Mouse (Mus musculus) embryonic fibroblast, embryonic 13.5 days (primary cell): Measurements from ENCODE around the gene BC037034. TPM values are rescaled to one million over a fixed set of nuclear protein-coding genes. Genes with fewer than 3 reads are reported as not detected.
"Not testable (repeated sequence)": the region's sequence is repeated elsewhere in the genome, so short reads cannot be mapped to it uniquely, and the experiment has no call there.

Experiments
- H3K27ac ChIP-seq: 2 replicates; pipeline ENCODE4 v1.5.1; 2012; ENCODE audit warnings: low read length, control low read depth, inconsistent platforms; ENCODE audit not compliant: insufficient read depth
- H3K4me1 ChIP-seq: 2 replicates; pipeline ENCODE4 v1.6.1; 2011; ENCODE audit warnings: low read length; ENCODE audit not compliant: control insufficient read depth, insufficient read depth
- H3K4me3 ChIP-seq: 2 replicates; pipeline ENCODE4 v1.5.1; 2011; ENCODE audit warnings: mild to moderate bottlenecking, control low read depth, low read length; ENCODE audit not compliant: insufficient read depth
- CTCF ChIP-seq: IDR thresholded peaks from 2 replicates; pipeline ENCODE4 v1.5.1; 2011; ENCODE audit warnings: mild to moderate bottlenecking, control low read depth, low read length, moderate library complexity, borderline replicate concordance; ENCODE audit not compliant: insufficient read depth
- POLR2A ChIP-seq: IDR thresholded peaks from 2 replicates; pipeline ENCODE4 v1.6.1; 2011; ENCODE audit warnings: low read depth, mild to moderate bottlenecking, control low read depth, low read length, moderate library complexity
- polyA plus RNA-seq: library from polyadenylated mRNA; stranded (reverse); fragments of >200 nt; gene quantifications from 2 replicates; pipeline ENCODE4 v1.2.4, GENCODE M21; 2011; ENCODE audit warnings: low read depth; ENCODE audit not compliant: missing spikeins, insufficient read length

BC037034 gene
- polyA plus RNA-seq, 1 experiment, result 18.2 TPM

GRCm38 (mm10) chr5:138223287-138223686 is 40.5 kb downstream of the BC037034 start:
- Histone ChIP-seq H3K4me3 (no peak overlapping the region), H3K27ac (no peak overlapping the region), H3K4me1 (no peaks in the 10 kb centered on the region)
- TF ChIP-seq POLR2A (no peak), CTCF (no peak)

GRCm38 (mm10) chr5:138222111-138222510 is 41.7 kb downstream of the BC037034 start:
- H3K4me1 ChIP-seq, result no peaks in the 10 kb centered on the region
- TF ChIP-seq CTCF (peak; percentile 63; the same call in 1 of the 2 replicates), POLR2A (no peak)
- H3K4me3 ChIP-seq, result no peak overlapping the region
- H3K27ac ChIP-seq, result no peak overlapping the region

- Histone ChIP-seq H3K4me3 (no peak overlapping the region), H3K27ac (no peak overlapping the region), H3K4me1 (no peaks in the 10 kb centered on the region)
- TF ChIP-seq CTCF (no peak), POLR2A (no peak)
Observed at GRCm38 (mm10) chr5:138219864-138220263, 44.0 kb downstream of the BC037034 start.

- H3K4me1 ChIP-seq, H3K27ac ChIP-seq, H3K4me3 ChIP-seq: not testable (repeated sequence)
Observed at GRCm38 (mm10) chr5:138216632-138217031, 47.2 kb downstream of the BC037034 start.

Other genes with a start within 250 kb of the BC037034 start
- not detected in 2 replicates for gene Smok3a, start 242.8 kb downstream of the BC037034 start, polyA plus RNA-seq
- gene Smok3b, start 242.6 kb downstream of the BC037034 start, polyA plus RNA-seq, result not detected in 2 replicates
- not detected in 2 replicates for gene Smok3c, start 210.8 kb downstream of the BC037034 start, polyA plus RNA-seq
- gene Zkscan1, start 178.9 kb downstream of the BC037034 start, polyA plus RNA-seq, result 24.1 and 25.2 TPM in 2 replicates
- gene Zscan21, start 147.1 kb downstream of the BC037034 start, polyA plus RNA-seq, result 15.0 and 22.2 TPM in 2 replicates
- 11.9 and 13.2 TPM in 2 replicates for gene Zfp113, start 108.3 kb downstream of the BC037034 start, polyA plus RNA-seq
- gene Cops6, start 103.0 kb downstream of the BC037034 start, polyA plus RNA-seq, result 162 and 184 TPM in 2 replicates
- gene Ap4m1, start 92.0 kb downstream of the BC037034 start, polyA plus RNA-seq, result 22.2 and 26.5 TPM in 2 replicates
- gene Mcm7, start 91.6 kb downstream of the BC037034 start, polyA plus RNA-seq, result 79.1 and 85.3 TPM in 2 replicates
- 27.9 and 29.8 TPM in 2 replicates for gene Taf6, start 76.6 kb downstream of the BC037034 start, polyA plus RNA-seq
- 63.1 and 63.3 TPM in 2 replicates for gene Cnpy4, start 76.5 kb downstream of the BC037034 start, polyA plus RNA-seq
- 2.1 and 3.5 TPM in 2 replicates for gene Mblac1, start 69.7 kb downstream of the BC037034 start, polyA plus RNA-seq
- 0.32 TPM in 1 of 2 replicates, not detected in the other for gene Nxpe5, start 38.1 kb downstream of the BC037034 start, polyA plus RNA-seq
- gene Lamtor4, start 8.6 kb downstream of the BC037034 start, polyA plus RNA-seq, result 36.9 and 40.7 TPM in 2 replicates
- gene Gal3st4, start 8.8 kb upstream of the BC037034 start, polyA plus RNA-seq, result 5.7 and 6.4 TPM in 2 replicates
- gene Gm43720, start 15.9 kb upstream of the BC037034 start, polyA plus RNA-seq, result not detected in 2 replicates
- gene Gpc2, start 16.0 kb upstream of the BC037034 start, polyA plus RNA-seq, result 13.2 and 20.1 TPM in 2 replicates
- gene Stag3, start 16.2 kb upstream of the BC037034 start, polyA plus RNA-seq, result 3.0 and 6.0 TPM in 2 replicates
- gene Pvrig, start 77.9 kb upstream of the BC037034 start, polyA plus RNA-seq, result not detected in 2 replicates
- gene Zfp157, start 177.4 kb upstream of the BC037034 start, polyA plus RNA-seq, result 12.1 and 22.4 TPM in 2 replicates